Mouse (Mus musculus): ENCODE results near the gene Coro1b. TPM values are rescaled to one million over a fixed set of nuclear protein-coding genes. Genes with fewer than 3 reads are reported as not detected.

Coro1b gene
- total and polyA plus RNA-seq, 2 experiments from 2014 or later = 90.7 to 137 TPM

- no peak for ATAC-seq
- Histone ChIP-seq H3K36me3 (ENCODE audit: insufficient read depth, low read length) (0 out of 2 replicates have a peak, but pooled peaks cover 3% of the 10 kb centered on the region), H3K9me3 (ENCODE audit: low read length) (no peaks in the 10 kb centered on the region), H3K9ac (replicated peaks; ENCODE audit: low read length) (no peak overlapping the region; the same call in 1 of the 2 replicates), H3K27ac (no peak overlapping the region), H3K4me3 (ENCODE audit: low read length) (no peak overlapping the region), H3K4me1 (ENCODE audit: insufficient read depth, low read length) (peaks cover 14% of the 10 kb centered on the region), H3K27me3 (ENCODE audit: insufficient read depth, low read length) (no peaks in the 10 kb centered on the region), H3K4me2 (ENCODE audit: low read depth, low read length) (no peak overlapping the region)
- 60% methylated on average over 3 of the region's 3 CpGs for WGBS
- no peak for TF ChIP-seq CTCF (IDR thresholded peaks at IDR 0.05; ENCODE audit: low read depth)
- DNase-seq (ENCODE audit: low spot score) = no peak
These were observed 54.7 kb downstream of the Coro1b start for GRCm38 (mm10) chr19:4203148-4203547.

Other genes starting within 250 kb of the Coro1b start
Only the 30 nearest of the 34 such genes appear.
- gene Unc93b1, start 213.4 kb upstream of the Coro1b start, total RNA-seq (2014; rRNA removed) = 12.8 and 19.9 TPM in 2 replicates
- gene Unc93b1, start 213.4 kb upstream of the Coro1b start, polyA plus RNA-seq (2015; fragmentation: Nextera tagmentation; extraction: Ambion mirVana) = 15.3 and 16.3 TPM in 2 replicates
- gene Aldh3b3, start 190.0 kb upstream of the Coro1b start, total RNA-seq (2014; rRNA removed) = not detected in 2 replicates
- not detected in 2 replicates for gene Aldh3b3, start 190.0 kb upstream of the Coro1b start, polyA plus RNA-seq (2015; fragmentation: Nextera tagmentation; extraction: Ambion mirVana)
- gene Aldh3b2, start 176.3 kb upstream of the Coro1b start, total RNA-seq (2014; rRNA removed) = 0.32 and 1.1 TPM in 2 replicates
- 0.95 and 1.4 TPM in 2 replicates for gene Aldh3b2, start 176.3 kb upstream of the Coro1b start, polyA plus RNA-seq (2015; fragmentation: Nextera tagmentation; extraction: Ambion mirVana)
- 3.3 and 7.3 TPM in 2 replicates for gene Acy3, start 162.0 kb upstream of the Coro1b start, total RNA-seq (2014; rRNA removed)
- gene Acy3, start 162.0 kb upstream of the Coro1b start, polyA plus RNA-seq (2015; fragmentation: Nextera tagmentation; extraction: Ambion mirVana) = 2.8 and 3.5 TPM in 2 replicates
- gene Tbx10, start 155.9 kb upstream of the Coro1b start, total RNA-seq (2014; rRNA removed) = not detected in 2 replicates
- gene Tbx10, start 155.9 kb upstream of the Coro1b start, polyA plus RNA-seq (2015; fragmentation: Nextera tagmentation; extraction: Ambion mirVana) = 0.36 and 0.39 TPM in 2 replicates
- 23.5 and 29.1 TPM in 2 replicates for gene Nudt8, start 148.0 kb upstream of the Coro1b start, total RNA-seq (2014; rRNA removed)
- gene Nudt8, start 148.0 kb upstream of the Coro1b start, polyA plus RNA-seq (2015; fragmentation: Nextera tagmentation; extraction: Ambion mirVana) = 25.9 and 26.0 TPM in 2 replicates
- gene Gm49405, start 148.0 kb upstream of the Coro1b start, total RNA-seq (2014; rRNA removed) = 2.5 and 3.5 TPM in 2 replicates
- 2.1 and 2.2 TPM in 2 replicates for gene Gm49405, start 148.0 kb upstream of the Coro1b start, polyA plus RNA-seq (2015; fragmentation: Nextera tagmentation; extraction: Ambion mirVana)
- gene Doc2g, start 145.3 kb upstream of the Coro1b start, total RNA-seq (2014; rRNA removed) = 3.7 and 3.9 TPM in 2 replicates
- 3.5 and 3.7 TPM in 2 replicates for gene Doc2g, start 145.3 kb upstream of the Coro1b start, polyA plus RNA-seq (2015; fragmentation: Nextera tagmentation; extraction: Ambion mirVana)
- gene Ndufv1, start 135.8 kb upstream of the Coro1b start, total RNA-seq (2014; rRNA removed) = 160 and 203 TPM in 2 replicates
- gene Ndufv1, start 135.8 kb upstream of the Coro1b start, polyA plus RNA-seq (2015; fragmentation: Nextera tagmentation; extraction: Ambion mirVana) = 285 and 291 TPM in 2 replicates
- gene Gstp1, start 110.6 kb upstream of the Coro1b start, total RNA-seq (2014; rRNA removed) = 317 and 335 TPM in 2 replicates
- 575 and 599 TPM in 2 replicates for gene Gstp1, start 110.6 kb upstream of the Coro1b start, polyA plus RNA-seq (2015; fragmentation: Nextera tagmentation; extraction: Ambion mirVana)
- 0.52 TPM in 1 of 2 replicates, not detected in the other for gene Gstp2, start 102.6 kb upstream of the Coro1b start, total RNA-seq (2014; rRNA removed)
- gene Gstp2, start 102.6 kb upstream of the Coro1b start, polyA plus RNA-seq (2015; fragmentation: Nextera tagmentation; extraction: Ambion mirVana) = 2.2 and 3.0 TPM in 2 replicates
- not detected in 2 replicates for gene Gstp3, start 89.0 kb upstream of the Coro1b start, total RNA-seq (2014; rRNA removed)
- not detected in 2 replicates for gene Gstp3, start 89.0 kb upstream of the Coro1b start, polyA plus RNA-seq (2015; fragmentation: Nextera tagmentation; extraction: Ambion mirVana)
- not detected in 2 replicates for gene Cabp2, start 67.0 kb upstream of the Coro1b start, total RNA-seq (2014; rRNA removed)
- gene Cabp2, start 67.0 kb upstream of the Coro1b start, polyA plus RNA-seq (2015; fragmentation: Nextera tagmentation; extraction: Ambion mirVana) = not detected in 2 replicates
- gene Cdk2ap2, start 51.4 kb upstream of the Coro1b start, total RNA-seq (2014; rRNA removed) = 49.4 and 57.5 TPM in 2 replicates
- gene Cdk2ap2, start 51.4 kb upstream of the Coro1b start, polyA plus RNA-seq (2015; fragmentation: Nextera tagmentation; extraction: Ambion mirVana) = 63.9 and 64.6 TPM in 2 replicates
- 134 and 142 TPM in 2 replicates for gene Pitpnm1, start 48.6 kb upstream of the Coro1b start, total RNA-seq (2014; rRNA removed)
- 88.0 and 91.9 TPM in 2 replicates for gene Pitpnm1, start 48.6 kb upstream of the Coro1b start, polyA plus RNA-seq (2015; fragmentation: Nextera tagmentation; extraction: Ambion mirVana)
- gene Aip, start 22.8 kb upstream of the Coro1b start, total RNA-seq (2014; rRNA removed) = 33.4 and 38.2 TPM in 2 replicates
- 89.4 and 94.3 TPM in 2 replicates for gene Aip, start 22.8 kb upstream of the Coro1b start, polyA plus RNA-seq (2015; fragmentation: Nextera tagmentation; extraction: Ambion mirVana)
- gene Gpr152, start 8.8 kb upstream of the Coro1b start, total RNA-seq (2014; rRNA removed) = 0.37 TPM in 1 of 2 replicates, not detected in the other
- 0.05 TPM in 1 of 2 replicates, not detected in the other for gene Gpr152, start 8.8 kb upstream of the Coro1b start, polyA plus RNA-seq (2015; fragmentation: Nextera tagmentation; extraction: Ambion mirVana)
- not detected in 2 replicates for gene Cabp4, start 4.6 kb upstream of the Coro1b start, total RNA-seq (2014; rRNA removed)
- 0.29 and 0.51 TPM in 2 replicates for gene Cabp4, start 4.6 kb upstream of the Coro1b start, polyA plus RNA-seq (2015; fragmentation: Nextera tagmentation; extraction: Ambion mirVana)
- gene Ptprcap, start 5.0 kb downstream of the Coro1b start, total RNA-seq (2014; rRNA removed) = 1.0 TPM in 1 of 2 replicates, not detected in the other
- 0.40 and 0.44 TPM in 2 replicates for gene Ptprcap, start 5.0 kb downstream of the Coro1b start, polyA plus RNA-seq (2015; fragmentation: Nextera tagmentation; extraction: Ambion mirVana)
- gene Rps6kb2, start 14.7 kb downstream of the Coro1b start, total RNA-seq (2014; rRNA removed) = 17.6 and 24.7 TPM in 2 replicates
- 49.6 and 56.5 TPM in 2 replicates for gene Rps6kb2, start 14.7 kb downstream of the Coro1b start, polyA plus RNA-seq (2015; fragmentation: Nextera tagmentation; extraction: Ambion mirVana)
- gene Carns1, start 26.9 kb downstream of the Coro1b start, total RNA-seq (2014; rRNA removed) = 5.5 and 8.3 TPM in 2 replicates
- 7.1 and 7.5 TPM in 2 replicates for gene Carns1, start 26.9 kb downstream of the Coro1b start, polyA plus RNA-seq (2015; fragmentation: Nextera tagmentation; extraction: Ambion mirVana)
- gene Tbc1d10c, start 42.7 kb downstream of the Coro1b start, total RNA-seq (2014; rRNA removed) = 2.7 and 3.8 TPM in 2 replicates
- gene Tbc1d10c, start 42.7 kb downstream of the Coro1b start, polyA plus RNA-seq (2015; fragmentation: Nextera tagmentation; extraction: Ambion mirVana) = 0.95 and 1.4 TPM in 2 replicates
- 502 and 597 TPM in 2 replicates for gene Ppp1ca, start 43.4 kb downstream of the Coro1b start, total RNA-seq (2014; rRNA removed)
- 564 and 571 TPM in 2 replicates for gene Ppp1ca, start 43.4 kb downstream of the Coro1b start, polyA plus RNA-seq (2015; fragmentation: Nextera tagmentation; extraction: Ambion mirVana)
- gene Rad9a, start 53.0 kb downstream of the Coro1b start, total RNA-seq (2014; rRNA removed) = 15.8 and 25.8 TPM in 2 replicates
- gene Rad9a, start 53.0 kb downstream of the Coro1b start, polyA plus RNA-seq (2015; fragmentation: Nextera tagmentation; extraction: Ambion mirVana) = 13.7 and 14.6 TPM in 2 replicates
- 0.42 and 3.8 TPM in 2 replicates for gene Clcf1, start 65.6 kb downstream of the Coro1b start, total RNA-seq (2014; rRNA removed)
- gene Clcf1, start 65.6 kb downstream of the Coro1b start, polyA plus RNA-seq (2015; fragmentation: Nextera tagmentation; extraction: Ambion mirVana) = 0.83 TPM in 2 replicates
- gene AC109138.7, start 65.7 kb downstream of the Coro1b start, total RNA-seq (2014; rRNA removed) = not detected in 2 replicates
- gene AC109138.7, start 65.7 kb downstream of the Coro1b start, polyA plus RNA-seq (2015; fragmentation: Nextera tagmentation; extraction: Ambion mirVana) = not detected in 2 replicates
- gene Pold4, start 83.3 kb downstream of the Coro1b start, total RNA-seq (2014; rRNA removed) = 28.1 and 28.7 TPM in 2 replicates
- 24.5 and 26.2 TPM in 2 replicates for gene Pold4, start 83.3 kb downstream of the Coro1b start, polyA plus RNA-seq (2015; fragmentation: Nextera tagmentation; extraction: Ambion mirVana)
- 64.6 and 69.6 TPM in 2 replicates for gene Ssh3, start 120.6 kb downstream of the Coro1b start, total RNA-seq (2014; rRNA removed)
- gene Ssh3, start 120.6 kb downstream of the Coro1b start, polyA plus RNA-seq (2015; fragmentation: Nextera tagmentation; extraction: Ambion mirVana) = 18.9 and 21.8 TPM in 2 replicates
- 97.2 and 121 TPM in 2 replicates for gene Ankrd13d, start 134.5 kb downstream of the Coro1b start, total RNA-seq (2014; rRNA removed)
- 70.9 and 71.5 TPM in 2 replicates for gene Ankrd13d, start 134.5 kb downstream of the Coro1b start, polyA plus RNA-seq (2015; fragmentation: Nextera tagmentation; extraction: Ambion mirVana)
- gene Grk2, start 157.6 kb downstream of the Coro1b start, total RNA-seq (2014; rRNA removed) = 138 and 142 TPM in 2 replicates
- 25.8 and 26.2 TPM in 2 replicates for gene Grk2, start 157.6 kb downstream of the Coro1b start, polyA plus RNA-seq (2015; fragmentation: Nextera tagmentation; extraction: Ambion mirVana)